Mouse (Mus musculus) lung, adult 2 months (tissue): ENCODE measurements around the gene Uvrag.

Experiments used
- CTCF ChIP-seq: fragments of 200-500 bp; IDR thresholded peaks from 2 replicates; pipeline ENCODE4 v1.5.1; 2011; ENCODE audit warnings: mild to moderate bottlenecking, low read length, control low read depth; ENCODE audit not compliant: insufficient read depth
- POLR2A ChIP-seq: fragments of 200-500 bp; IDR thresholded peaks from 2 replicates; pipeline ENCODE4 v1.6.1; 2011; ENCODE audit warnings: low read depth, mild to moderate bottlenecking, control low read depth, low read length, borderline replicate concordance; ENCODE audit errors: extremely low read depth

GRCm38 (mm10) chr7:99120082-99120481 lies 20.9 kb downstream of the Uvrag start:
- TF ChIP-seq CTCF (no peak), POLR2A (no peak)
